Mouse (Mus musculus): ENCODE results near the gene Papola. TPM values are rescaled to one million over a fixed set of nuclear protein-coding genes. Genes with fewer than 3 reads are reported as not detected.

Papola gene
- polyA plus RNA-seq, 1 experiment from 2014 or later = 159 TPM

GRCm38 (mm10) chr12:105857902-105858640 lies 73.6 kb downstream of the Papola start:
- Histone ChIP-seq H3K9me3 (ENCODE audit: control insufficient read depth, low read length) (no peaks in the 10 kb centered on the region), H3K9ac (ENCODE audit: low read depth, low read length) (no peak overlapping the region), H3K27ac (replicated peaks; ENCODE audit: low read depth, low read length) (no peak overlapping the region), H3K36me3 (ENCODE audit: control insufficient read depth, insufficient read depth, low read length) (no peaks in the 10 kb centered on the region), H3K4me2 (ENCODE audit: low read depth, low read length) (no peak overlapping the region), H3K27me3 (replicated peaks; ENCODE audit: control insufficient read depth, insufficient read depth, low read length) (no peaks in the 10 kb centered on the region), H3K4me1 (ENCODE audit: control insufficient read depth, insufficient read depth, low read length) (peaks cover 5% of the 10 kb centered on the region; the same call in 1 of the 2 replicates), H3K4me3 (ENCODE audit: low read depth, low read length) (no peak overlapping the region)
- DNase-seq (ENCODE audit: low spot score) (no peak), ATAC-seq (ENCODE audit: low read depth) (no peak)
- 82% methylated on average over 5 of the region's 5 CpGs for WGBS

DNA sequence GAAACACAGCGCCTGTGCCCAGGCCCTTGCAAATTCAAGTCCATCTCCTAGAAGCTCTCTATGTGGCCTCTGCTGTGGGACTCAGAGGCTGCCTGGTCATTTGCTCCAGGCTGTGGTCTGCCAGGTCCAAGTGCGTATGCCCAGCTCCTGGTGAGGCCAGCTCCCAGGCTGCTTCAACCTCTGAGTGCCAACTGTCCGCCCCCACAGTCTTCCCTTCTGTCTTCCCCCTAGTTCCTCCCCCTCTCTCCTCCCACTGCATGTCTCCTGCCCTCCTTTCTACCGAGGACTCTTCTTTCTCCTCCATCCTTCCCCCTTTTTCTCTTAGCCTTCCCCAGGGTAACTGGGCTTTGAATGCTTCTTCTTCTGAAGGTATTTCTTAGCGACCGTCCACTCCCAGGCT lies 77.6 kb downstream of the Papola start:
- 68% methylated on average over 5 of the region's 6 CpGs for WGBS
- Histone ChIP-seq H3K27me3 (replicated peaks; ENCODE audit: control insufficient read depth, insufficient read depth, low read length) (no peaks in the 10 kb centered on the region), H3K4me3 (ENCODE audit: low read depth, low read length) (no peak overlapping the region), H3K36me3 (ENCODE audit: control insufficient read depth, insufficient read depth, low read length) (no peaks in the 10 kb centered on the region), H3K9me3 (ENCODE audit: control insufficient read depth, low read length) (no peaks in the 10 kb centered on the region), H3K4me2 (ENCODE audit: low read depth, low read length) (no peak overlapping the region), H3K4me1 (ENCODE audit: control insufficient read depth, insufficient read depth, low read length) (no peaks in the 10 kb centered on the region; the same call in 1 of the 2 replicates), H3K9ac (ENCODE audit: low read depth, low read length) (no peak overlapping the region), H3K27ac (replicated peaks; ENCODE audit: low read depth, low read length) (no peak overlapping the region)
- ATAC-seq (ENCODE audit: low read depth) (no peak), DNase-seq (ENCODE audit: low spot score) (no peak)

DNA sequence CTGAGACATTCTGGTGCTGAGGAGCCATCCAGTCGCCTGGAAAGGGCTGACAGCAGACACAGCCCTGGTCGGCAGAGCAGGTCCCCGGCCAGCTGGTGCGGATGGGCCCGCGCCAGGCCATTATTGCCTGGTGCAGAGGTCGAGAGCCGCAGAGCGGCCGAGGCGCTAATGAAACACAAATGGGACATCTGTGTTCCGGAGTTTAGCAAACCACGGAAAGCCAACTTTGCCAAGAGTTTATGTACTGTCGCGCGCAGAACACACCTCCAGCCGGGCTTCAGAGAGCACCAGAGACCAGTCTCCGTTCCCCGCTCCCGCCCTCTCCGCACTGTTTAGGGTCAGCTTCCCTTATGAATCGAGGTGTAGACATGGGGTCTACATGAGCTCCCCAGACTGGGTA lies 78.1 kb downstream of the Papola start:
- no peak overlapping the region for H3K27ac ChIP-seq (replicated peaks; ENCODE audit: low read depth, low read length)
- H3K4me3 ChIP-seq (ENCODE audit: low read depth, low read length) = no peak overlapping the region
- H3K4me2 ChIP-seq (ENCODE audit: low read depth, low read length) = no peak overlapping the region
- DNase-seq (ENCODE audit: low spot score) = peak; percentile 34
- 0 out of 2 replicates have a peak, but pooled peaks have one; percentile 20 for ATAC-seq (ENCODE audit: low read depth)
- no peak overlapping the region for H3K9ac ChIP-seq (ENCODE audit: low read depth, low read length)
- no peaks in the 10 kb centered on the region; the same call in 1 of the 2 replicates for H3K4me1 ChIP-seq (ENCODE audit: control insufficient read depth, insufficient read depth, low read length)
- H3K9me3 ChIP-seq (ENCODE audit: control insufficient read depth, low read length) = no peaks in the 10 kb centered on the region
- H3K27me3 ChIP-seq (replicated peaks; ENCODE audit: control insufficient read depth, insufficient read depth, low read length) = no peaks in the 10 kb centered on the region
- WGBS = 63% methylated on average over 22 of the region's 22 CpGs
- H3K36me3 ChIP-seq (ENCODE audit: control insufficient read depth, insufficient read depth, low read length) = no peaks in the 10 kb centered on the region

DNA sequence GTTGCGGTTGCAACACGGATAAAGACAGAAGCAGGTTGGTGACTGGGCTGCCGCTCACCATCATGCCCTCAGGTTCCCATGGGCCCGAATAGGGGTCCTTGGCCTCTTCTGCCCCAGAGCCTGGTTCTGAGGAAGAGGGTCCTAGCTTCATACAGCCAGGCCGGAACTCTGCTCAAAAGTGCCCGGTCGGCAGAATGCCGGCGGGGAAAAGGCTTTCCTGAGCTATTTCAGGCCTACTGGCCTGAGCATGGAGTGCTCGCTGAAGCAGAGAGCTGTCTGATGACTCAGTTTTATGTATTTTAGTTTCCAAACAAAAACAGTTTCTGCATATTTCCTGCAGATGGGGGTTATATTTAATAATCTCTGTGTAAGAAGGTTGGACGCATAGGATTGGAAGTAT lies 78.9 kb downstream of the Papola start:
- H3K9me3 ChIP-seq (ENCODE audit: control insufficient read depth, low read length) = no peaks in the 10 kb centered on the region
- H3K36me3 ChIP-seq (ENCODE audit: control insufficient read depth, insufficient read depth, low read length) = no peaks in the 10 kb centered on the region
- no peak for DNase-seq (ENCODE audit: low spot score)
- H3K27ac ChIP-seq (replicated peaks; ENCODE audit: low read depth, low read length) = no peak overlapping the region
- 83% methylated on average over 11 of the region's 11 CpGs for WGBS
- no peak for ATAC-seq (ENCODE audit: low read depth)
- no peaks in the 10 kb centered on the region; the same call in 1 of the 2 replicates for H3K4me1 ChIP-seq (ENCODE audit: control insufficient read depth, insufficient read depth, low read length)
- H3K27me3 ChIP-seq (replicated peaks; ENCODE audit: control insufficient read depth, insufficient read depth, low read length) = no peaks in the 10 kb centered on the region
- no peak overlapping the region for H3K9ac ChIP-seq (ENCODE audit: low read depth, low read length)
- H3K4me3 ChIP-seq (ENCODE audit: low read depth, low read length) = no peak overlapping the region
- no peak overlapping the region for H3K4me2 ChIP-seq (ENCODE audit: low read depth, low read length)

DNA sequence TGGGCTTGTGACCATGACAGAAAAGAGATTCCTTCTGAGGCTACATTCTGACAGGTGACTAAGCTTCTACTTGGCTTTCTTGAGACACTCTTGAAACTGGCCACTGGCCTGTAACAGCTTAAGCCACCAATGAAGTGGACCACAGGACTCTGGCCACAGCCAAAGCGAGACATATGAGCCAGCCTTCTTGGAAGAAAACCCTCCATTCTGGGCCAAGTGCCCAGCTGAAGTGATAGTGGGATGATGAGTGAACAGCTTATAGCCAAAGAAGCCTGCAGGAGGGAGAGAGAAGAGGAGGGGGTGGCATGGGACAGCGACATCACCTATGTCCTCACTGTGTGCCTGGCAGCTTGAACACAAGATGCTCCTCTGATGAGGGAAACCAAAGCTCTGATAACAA lies 83.2 kb downstream of the Papola start:
- no peak overlapping the region for H3K9ac ChIP-seq (ENCODE audit: low read depth, low read length)
- no peak for ATAC-seq (ENCODE audit: low read depth)
- H3K27me3 ChIP-seq (replicated peaks; ENCODE audit: control insufficient read depth, insufficient read depth, low read length) = no peaks in the 10 kb centered on the region
- H3K4me1 ChIP-seq (ENCODE audit: control insufficient read depth, insufficient read depth, low read length) = peaks cover 4% of the 10 kb centered on the region; the same call in 1 of the 2 replicates
- DNase-seq (ENCODE audit: low spot score) = no peak
- no peak overlapping the region for H3K27ac ChIP-seq (replicated peaks; ENCODE audit: low read depth, low read length)
- H3K4me2 ChIP-seq (ENCODE audit: low read depth, low read length) = no peak overlapping the region
- H3K4me3 ChIP-seq (ENCODE audit: low read depth, low read length) = no peak overlapping the region
- no peaks in the 10 kb centered on the region for H3K36me3 ChIP-seq (ENCODE audit: control insufficient read depth, insufficient read depth, low read length)
- no peaks in the 10 kb centered on the region for H3K9me3 ChIP-seq (ENCODE audit: control insufficient read depth, low read length)
- WGBS = 94% methylated on average over 2 of the region's 2 CpGs

- DNase-seq (ENCODE audit: low spot score) = no peak
- WGBS = 27% methylated on average over 6 of the region's 6 CpGs
Observed at GRCm38 (mm10) chr12:105869242-105869641, 84.7 kb downstream of the Papola start.

DNA sequence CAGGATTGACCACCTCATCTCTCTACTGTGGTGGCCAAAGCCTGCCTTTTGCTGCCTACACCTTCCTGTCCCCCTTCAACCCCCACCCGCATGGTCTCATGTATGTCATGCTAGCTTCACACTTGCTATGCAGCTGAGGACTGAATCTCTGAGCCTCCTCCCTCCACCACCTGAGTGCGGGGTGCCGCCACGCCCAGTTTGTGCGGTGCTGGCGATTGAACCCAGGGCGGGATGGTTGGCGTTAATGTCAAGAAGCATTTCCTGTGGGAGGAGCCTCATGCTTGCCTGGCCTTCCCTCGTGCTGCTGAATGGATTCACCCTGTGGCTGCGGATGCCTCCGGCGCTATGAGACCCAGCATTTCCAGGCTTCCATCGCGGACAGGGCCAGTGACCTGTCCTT lies 85.2 kb downstream of the Papola start:
- no peak overlapping the region for H3K27ac ChIP-seq (replicated peaks; ENCODE audit: low read depth, low read length)
- ATAC-seq (ENCODE audit: low read depth) = no peak
- no peaks in the 10 kb centered on the region for H3K9me3 ChIP-seq (ENCODE audit: control insufficient read depth, low read length)
- 26% methylated on average over 14 of the region's 14 CpGs for WGBS
- H3K9ac ChIP-seq (ENCODE audit: low read depth, low read length) = no peak overlapping the region
- peaks cover 4% of the 10 kb centered on the region; the same call in 1 of the 2 replicates for H3K4me1 ChIP-seq (ENCODE audit: control insufficient read depth, insufficient read depth, low read length)
- no peak overlapping the region for H3K4me2 ChIP-seq (ENCODE audit: low read depth, low read length)
- no peaks in the 10 kb centered on the region for H3K36me3 ChIP-seq (ENCODE audit: control insufficient read depth, insufficient read depth, low read length)
- no peak for DNase-seq (ENCODE audit: low spot score)
- H3K4me3 ChIP-seq (ENCODE audit: low read depth, low read length) = no peak overlapping the region
- no peaks in the 10 kb centered on the region for H3K27me3 ChIP-seq (replicated peaks; ENCODE audit: control insufficient read depth, insufficient read depth, low read length)

More at GRCm38 (mm10) chr12:105869242-105869641, 84.7 kb downstream of the Papola start:
- H3K27ac ChIP-seq (replicated peaks; ENCODE audit: low read depth, low read length) = no peak overlapping the region
- H3K27me3 ChIP-seq (replicated peaks; ENCODE audit: control insufficient read depth, insufficient read depth, low read length) = no peaks in the 10 kb centered on the region
- H3K9ac ChIP-seq (ENCODE audit: low read depth, low read length) = no peak overlapping the region
- no peak overlapping the region for H3K4me2 ChIP-seq (ENCODE audit: low read depth, low read length)
- no peak for ATAC-seq (ENCODE audit: low read depth)
- H3K36me3 ChIP-seq (ENCODE audit: control insufficient read depth, insufficient read depth, low read length) = no peaks in the 10 kb centered on the region
- no peak overlapping the region for H3K4me3 ChIP-seq (ENCODE audit: low read depth, low read length)
- no peaks in the 10 kb centered on the region for H3K9me3 ChIP-seq (ENCODE audit: control insufficient read depth, low read length)
- H3K4me1 ChIP-seq (ENCODE audit: control insufficient read depth, insufficient read depth, low read length) = peaks cover 4% of the 10 kb centered on the region; the same call in 1 of the 2 replicates

DNA sequence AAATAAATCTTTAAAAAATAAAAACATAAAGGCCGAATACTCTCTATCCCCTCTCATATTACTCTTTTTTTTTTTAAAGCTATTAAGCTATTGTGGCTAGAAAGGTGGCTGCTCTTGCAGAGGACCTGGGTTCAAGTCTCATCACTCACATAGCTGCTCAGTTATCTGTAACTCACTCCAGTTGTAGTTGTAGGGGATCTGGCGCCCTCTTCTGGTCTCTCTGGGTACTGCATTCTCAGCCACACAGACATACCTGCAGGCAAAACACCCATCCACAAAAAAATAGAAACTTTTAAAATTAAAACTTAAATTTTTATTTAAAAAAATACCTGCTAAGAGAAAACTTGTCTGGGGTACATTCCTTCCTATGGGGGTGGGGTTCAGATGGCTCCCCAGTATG lies 88.8 kb downstream of the Papola start:
- Histone ChIP-seq H3K4me1 (ENCODE audit: control insufficient read depth, insufficient read depth, low read length) (peaks cover 4% of the 10 kb centered on the region; the same call in 1 of the 2 replicates), H3K36me3 (ENCODE audit: control insufficient read depth, insufficient read depth, low read length) (no peaks in the 10 kb centered on the region), H3K4me3 (ENCODE audit: low read depth, low read length) (no peak overlapping the region), H3K27ac (replicated peaks; ENCODE audit: low read depth, low read length) (no peak overlapping the region), H3K27me3 (replicated peaks; ENCODE audit: control insufficient read depth, insufficient read depth, low read length) (no peaks in the 10 kb centered on the region), H3K4me2 (ENCODE audit: low read depth, low read length) (no peak overlapping the region), H3K9me3 (ENCODE audit: control insufficient read depth, low read length) (no peaks in the 10 kb centered on the region), H3K9ac (ENCODE audit: low read depth, low read length) (no peak overlapping the region)
- WGBS = 48% methylated on average over 2 of the region's 2 CpGs
- DNase-seq (ENCODE audit: low spot score) = no peak
- ATAC-seq (ENCODE audit: low read depth) = no peak

GRCm38 (mm10) chr12:105875112-105875511 lies 90.6 kb downstream of the Papola start:
- H3K4me1 ChIP-seq (ENCODE audit: control insufficient read depth, insufficient read depth, low read length) = no peaks in the 10 kb centered on the region
- DNase-seq (ENCODE audit: low spot score) (no peak), ATAC-seq (ENCODE audit: low read depth) (no peak; the same call in 1 of the 2 replicates)
- no peak overlapping the region for H3K4me2 ChIP-seq (ENCODE audit: low read depth, low read length)
- H3K27me3 ChIP-seq (replicated peaks; ENCODE audit: control insufficient read depth, insufficient read depth, low read length) = no peaks in the 10 kb centered on the region
- 26% methylated on average over 15 of the region's 17 CpGs for WGBS
- H3K4me3 ChIP-seq (ENCODE audit: low read depth, low read length) = no peak overlapping the region
- H3K9ac ChIP-seq (ENCODE audit: low read depth, low read length) = no peak overlapping the region
- H3K27ac ChIP-seq (replicated peaks; ENCODE audit: low read depth, low read length) = no peak overlapping the region
- no peaks in the 10 kb centered on the region for H3K36me3 ChIP-seq (ENCODE audit: control insufficient read depth, insufficient read depth, low read length)
- peaks cover 6% of the 10 kb centered on the region; the same call in 1 of the 2 replicates for H3K9me3 ChIP-seq (ENCODE audit: control insufficient read depth, low read length)

Measured in embryonic facial prominence, embryonic 14.5 days (tissue).